Mouse (Mus musculus): Measurements from ENCODE around the gene Cipc. TPM values are rescaled to one million over a fixed set of nuclear protein-coding genes. Genes with fewer than 3 reads are reported as not detected.

Gene Cipc
- polyA plus RNA-seq, 1 experiment from 2014 or later = 10.6 TPM

- Histone ChIP-seq H3K9ac (no peak overlapping the region), H3K4me1 (replicated peaks) (no peaks in the 10 kb centered on the region), H3K27ac (no peak overlapping the region), H3K4me2 (replicated peaks) (no peak overlapping the region), H3K4me3 (replicated peaks) (no peak overlapping the region), H3K27me3 (replicated peaks) (no peaks in the 10 kb centered on the region), H3K9me3 (no peaks in the 10 kb centered on the region), H3K36me3 (no peaks in the 10 kb centered on the region)
- no peak for ATAC-seq
- 72% methylated on average over 7 of the region's 7 CpGs for WGBS
Observed at GRCm38 (mm10) chr12:87002815-87003214, 56.0 kb downstream of the Cipc start.

GRCm38 (mm10) chr12:87003606-87004005 lies 56.8 kb downstream of the Cipc start:
- Histone ChIP-seq H3K4me1 (replicated peaks) (no peaks in the 10 kb centered on the region), H3K4me2 (replicated peaks) (no peak overlapping the region), H3K36me3 (no peaks in the 10 kb centered on the region), H3K27ac (no peak overlapping the region), H3K4me3 (replicated peaks) (no peak overlapping the region), H3K9me3 (no peaks in the 10 kb centered on the region), H3K27me3 (replicated peaks) (no peaks in the 10 kb centered on the region), H3K9ac (no peak overlapping the region)
- ATAC-seq = no peak
- 53% methylated on average over 3 of the region's 3 CpGs for WGBS

- Histone ChIP-seq H3K4me3 (replicated peaks) (no peak overlapping the region), H3K27ac (no peak overlapping the region), H3K27me3 (replicated peaks) (no peaks in the 10 kb centered on the region), H3K36me3 (no peaks in the 10 kb centered on the region), H3K4me2 (replicated peaks) (no peak overlapping the region), H3K9me3 (no peaks in the 10 kb centered on the region), H3K9ac (no peak overlapping the region), H3K4me1 (replicated peaks) (no peaks in the 10 kb centered on the region)
- ATAC-seq = no peak
- WGBS = 83% methylated on average over 4 of the region's 4 CpGs
Observed at GRCm38 (mm10) chr12:87004596-87004995, 57.8 kb downstream of the Cipc start.

Other genes starting within 250 kb of the Cipc start
- gene Angel1, start 220.6 kb upstream of the Cipc start, polyA plus RNA-seq (2015; fragmentation: Nextera tagmentation; extraction: Ambion mirVana) = 5.2 and 5.6 TPM in 2 replicates
- gene Lrrc74a, start 212.7 kb upstream of the Cipc start, polyA plus RNA-seq (2015; fragmentation: Nextera tagmentation; extraction: Ambion mirVana) = not detected in 2 replicates
- gene Irf2bpl, start 62.2 kb upstream of the Cipc start, polyA plus RNA-seq (2015; fragmentation: Nextera tagmentation; extraction: Ambion mirVana) = 19.6 and 22.4 TPM in 2 replicates
- gene Zdhhc22, start 43.4 kb downstream of the Cipc start, polyA plus RNA-seq (2015; fragmentation: Nextera tagmentation; extraction: Ambion mirVana) = 0.06 and 0.34 TPM in 2 replicates
- 0.44 and 0.63 TPM in 2 replicates for gene Tmem63c, start 74.3 kb downstream of the Cipc start, polyA plus RNA-seq (2015; fragmentation: Nextera tagmentation; extraction: Ambion mirVana)
- gene Ngb, start 155.5 kb downstream of the Cipc start, polyA plus RNA-seq (2015; fragmentation: Nextera tagmentation; extraction: Ambion mirVana) = 1.1 and 1.2 TPM in 2 replicates
- gene Gstz1, start 200.1 kb downstream of the Cipc start, polyA plus RNA-seq (2015; fragmentation: Nextera tagmentation; extraction: Ambion mirVana) = 44.8 and 48.5 TPM in 2 replicates
- gene Pomt2, start 200.9 kb downstream of the Cipc start, polyA plus RNA-seq (2015; fragmentation: Nextera tagmentation; extraction: Ambion mirVana) = 12.9 and 13.1 TPM in 2 replicates